In genomic region chr19:58789194-58789593, GRCm38 (mm10) we compare ENCODE assay signal across 24 mouse cellular contexts. TPM values are rescaled to one million over a fixed set of nuclear protein-coding genes. Genes with fewer than 3 reads are reported as not detected.
DNase-seq lines count a peak whose midpoint lies in the region; ATAC-seq lines count a peak whose summit lies in the region.
"Had no signal": no experiment of that assay in that cellular context is flagged by ENCODE, and none has a peak within 500 bp of the region (broad histone marks: within the 10 kb centered on the region; RNA-seq: fewer than 3 reads in every experiment).

No protein-coding gene starts in this region.

- H3K4me1 ChIP-seq in midbrain, embryonic 10.5 days: peaks cover 10% of the 10 kb centered on the region
- H3K4me1 ChIP-seq in midbrain, embryonic 11.5 days (ENCODE audit: control insufficient read depth, insufficient read depth, low read length): no peaks in the 10 kb centered on the region
- peaks cover under 1% of the 10 kb centered on the region; the same call in 1 of the 2 replicates for H3K4me1 ChIP-seq in hindbrain, embryonic 14.5 days (replicated peaks; ENCODE audit: control insufficient read depth, insufficient read depth, low read length)
- H3K4me1 ChIP-seq: liver, embryonic 15.5 days had no signal

- H3K9me3 ChIP-seq in midbrain, embryonic 10.5 days (replicated peaks): no peaks in the 10 kb centered on the region
- H3K9me3 ChIP-seq in midbrain, embryonic 11.5 days (ENCODE audit: control insufficient read depth, low read length): no peaks in the 10 kb centered on the region
- no peaks in the 10 kb centered on the region for H3K9me3 ChIP-seq in hindbrain, embryonic 14.5 days (ENCODE audit: control insufficient read depth, low read length)
- H3K9me3 ChIP-seq: heart, embryonic 13.5 days; limb, embryonic 12.5 days; liver, embryonic 15.5 days; midbrain, embryonic 12.5 days; neural tube, embryonic 12.5 days had no signal

- no peak overlapping the region for H3K4me2 ChIP-seq in midbrain, embryonic 11.5 days
- no peak overlapping the region for H3K4me2 ChIP-seq in hindbrain, embryonic 14.5 days (replicated peaks)
- H3K4me2 ChIP-seq: heart, embryonic 13.5 days; limb, embryonic 12.5 days; liver, embryonic 15.5 days; midbrain, embryonic 12.5 days; neural tube, embryonic 12.5 days had no signal

- no peak for ATAC-seq in midbrain, embryonic 11.5 days (ENCODE audit: low FRiP score)
- 0 out of 2 replicates have a peak, but pooled peaks have one; percentile 31 for ATAC-seq in hindbrain, embryonic 14.5 days (ENCODE audit: low FRiP score)
- ATAC-seq in megakaryocyte progenitor cell, adult 5-6 weeks (replicated peaks; ENCODE audit: poor library complexity): no peak
- ATAC-seq: activated CD4-positive, CD25-positive, alpha-beta regulatory T cell, adult 4 months had no signal

- H3K4me3 ChIP-seq in midbrain, embryonic 10.5 days: no peak overlapping the region
- no peak overlapping the region for H3K4me3 ChIP-seq in midbrain, embryonic 11.5 days (ENCODE audit: low read depth, low read length)
- H3K4me3 ChIP-seq in hindbrain, embryonic 14.5 days (replicated peaks; ENCODE audit: low read length): no peak overlapping the region
- H3K4me3 ChIP-seq: heart, embryonic 13.5 days; limb, embryonic 12.5 days; liver, embryonic 15.5 days; midbrain, embryonic 12.5 days; neural tube, embryonic 12.5 days had no signal

- no peaks in the 10 kb centered on the region for H3K27me3 ChIP-seq in midbrain, embryonic 10.5 days (ENCODE audit: low read depth, poor library complexity, severe bottlenecking)
- no peaks in the 10 kb centered on the region for H3K27me3 ChIP-seq in midbrain, embryonic 11.5 days (ENCODE audit: control insufficient read depth, insufficient read depth, low read length)
- no peaks in the 10 kb centered on the region for H3K27me3 ChIP-seq in hindbrain, embryonic 14.5 days (ENCODE audit: control insufficient read depth, insufficient read depth, low read length)
- H3K27me3 ChIP-seq: CH12.LX; heart, embryonic 13.5 days; liver, embryonic 15.5 days; midbrain, embryonic 12.5 days; neural tube, embryonic 12.5 days had no signal

- WGBS in midbrain, embryonic 10.5 days: 79% methylated on average over 11 of the region's 11 CpGs
- 80% methylated on average over 11 of the region's 11 CpGs for WGBS in midbrain, embryonic 11.5 days
- WGBS in hindbrain, embryonic 14.5 days: 65% methylated on average over 11 of the region's 11 CpGs

- no peak overlapping the region for H3K9ac ChIP-seq in midbrain, embryonic 11.5 days (ENCODE audit: low read length)
- H3K9ac ChIP-seq in hindbrain, embryonic 14.5 days: no peak overlapping the region
- H3K9ac ChIP-seq: heart, embryonic 13.5 days; limb, embryonic 12.5 days; liver, embryonic 15.5 days; midbrain, embryonic 12.5 days; neural tube, embryonic 12.5 days had no signal

- H3K27ac ChIP-seq in midbrain, embryonic 10.5 days (replicated peaks): peak overlapping the region; percentile 33; the same call in 1 of the 2 replicates
- H3K27ac ChIP-seq in midbrain, embryonic 11.5 days (ENCODE audit: low read depth, low read length): no peak overlapping the region
- 0 out of 2 replicates have a peak overlapping the region, but pooled peaks have one; percentile 21 for H3K27ac ChIP-seq in hindbrain, embryonic 14.5 days
- H3K27ac ChIP-seq: heart, embryonic 13.5 days; limb, embryonic 12.5 days; liver, embryonic 15.5 days; midbrain, embryonic 12.5 days; neural tube, embryonic 12.5 days had no signal

- H3K36me3 ChIP-seq in midbrain, embryonic 10.5 days: no peaks in the 10 kb centered on the region
- no peaks in the 10 kb centered on the region for H3K36me3 ChIP-seq in midbrain, embryonic 11.5 days (ENCODE audit: control insufficient read depth, insufficient read depth, low read length)
- no peaks in the 10 kb centered on the region for H3K36me3 ChIP-seq in hindbrain, embryonic 14.5 days (replicated peaks; ENCODE audit: control insufficient read depth, insufficient read depth)
- H3K36me3 ChIP-seq: heart, embryonic 13.5 days; limb, embryonic 12.5 days; liver, embryonic 15.5 days; midbrain, embryonic 12.5 days; neural tube, embryonic 12.5 days had no signal

- peak; percentile 56 for DNase-seq in adrenal gland, adult 2 months
- no peak for DNase-seq in adrenal gland, postnatal 4 days (ENCODE audit: low spot score in 2 of 2)
- DNase-seq in midbrain, embryonic 10.5 days (ENCODE audit: low spot score): no peak
- no peak for DNase-seq in midbrain, embryonic 11.5 days (ENCODE audit: low spot score, missing footprints)
- no peak for DNase-seq in hindbrain, embryonic 14.5 days (ENCODE audit: low spot score)
- DNase-seq in MN1 (ENCODE audit: low spot score): no peak
- no peak for DNase-seq in cerebellum, adult 9-11 months
- DNase-seq: cerebellum, adult 9-10 months; embryo, embryonic 11 days; lung, postnatal 14 days had no signal

RNA-seq across cellular contexts. Expression of gene 1700019N19Rik, which starts 5.1 kb away (rescaled TPM):
- under 1 TPM in 1 of 2 experiments, not detected in 1; 0.31 TPM for total RNA-seq in adrenal gland, adult 2 months (2021)
- polyA plus RNA-seq in adrenal gland, adult 2 months (2012; rRNA removed): not detected in 2 replicates
- total RNA-seq in adrenal gland, postnatal 4 days (2021): under 1 TPM in 1 of 2 experiments, not detected in 1; 0.42 TPM
- polyA plus RNA-seq in midbrain, embryonic 10.5 days (2016; fragmentation: Nextera tagmentation; extraction: Ambion mirVana): 0.12 TPM in 1 of 2 replicates, not detected in the other
- not detected in 2 replicates for polyA plus RNA-seq in midbrain, embryonic 11.5 days (2014; fragmentation: Nextera tagmentation; extraction: Ambion mirVana)
- not detected in 2 replicates for polyA plus RNA-seq in hindbrain, embryonic 14.5 days (2014; fragmentation: Nextera tagmentation; extraction: Ambion mirVana)
- not detected in 2 replicates for total RNA-seq in megakaryocyte progenitor cell, adult 5-6 weeks (2015)
- total RNA-seq in megakaryocyte progenitor cell, adult 5-6 weeks (2017): not detected in 2 replicates
- polyA plus RNA-seq: activated CD4-positive, CD25-positive, alpha-beta regulatory T cell, adult 4 months; heart, embryonic 13.5 days; kidney, embryonic 14.5 days; large intestine, adult 2 months; limb, embryonic 12.5 days; liver, embryonic 15.5 days; midbrain, embryonic 12.5 days; neural tube, embryonic 12.5 days; small intestine, adult 2 months; stomach, embryonic 14.5 days; thymus, postnatal 0 days had no signal

RNA-seq across cellular contexts. Expression of gene Pnliprp2, which starts 29.7 kb away (rescaled TPM):
- total RNA-seq in adrenal gland, adult 2 months (2021): not detected
- not detected in 2 replicates for polyA plus RNA-seq in adrenal gland, adult 2 months (2012; rRNA removed)
- total RNA-seq in adrenal gland, postnatal 4 days (2021): 10 to 100 TPM in 1 of 2 experiments, not detected in 1; 67.8 TPM
- not detected in 2 replicates for polyA plus RNA-seq in midbrain, embryonic 10.5 days (2016; fragmentation: Nextera tagmentation; extraction: Ambion mirVana)
- not detected in 2 replicates for polyA plus RNA-seq in midbrain, embryonic 11.5 days (2014; fragmentation: Nextera tagmentation; extraction: Ambion mirVana)
- 0.16 TPM in 1 of 2 replicates, not detected in the other for polyA plus RNA-seq in hindbrain, embryonic 14.5 days (2014; fragmentation: Nextera tagmentation; extraction: Ambion mirVana)
- total RNA-seq in megakaryocyte progenitor cell, adult 5-6 weeks (2015): not detected in 2 replicates
- total RNA-seq in megakaryocyte progenitor cell, adult 5-6 weeks (2017): not detected in 2 replicates
- total RNA-seq: left cerebral cortex, adult 8-10 months had no signal
- polyA plus RNA-seq: activated CD4-positive, CD25-positive, alpha-beta regulatory T cell, adult 4 months; midbrain, embryonic 12.5 days; neural tube, embryonic 12.5 days had no signal
